Mouse (Mus musculus): ENCODE results near the gene Galnt10.

The Galnt10 gene

GRCm38 (mm10) chr11:57668271-57668670 is 23.0 kb downstream of the Galnt10 start:
- ChIA-PET CTCF (no interaction called here), POLR2A (interaction anchor here in 1 of 4 experiments (0.8 kb wide), 1 partner anchor 15 kb away, joined by 3 read pairs; no protein-coding TSS in a partner anchor)

- CTCF ChIA-PET, result no interaction called here
- POLR2A ChIA-PET, result interaction anchor here in 2 of 4 experiments (0.6 kb wide), 2 partner anchors 16 to 783 kb away, joined by 3 read pairs; no protein-coding TSS in a partner anchor
Observed at GRCm38 (mm10) chr11:57669522-57669921, 24.3 kb downstream of the Galnt10 start.

- ChIA-PET CTCF (interaction anchor here in 2 of 4 experiments (0.6 to 0.7 kb wide), 2 partner anchors 228 to 231 kb away, joined by 3 to 4 read pairs; no protein-coding TSS in a partner anchor), POLR2A (interaction anchor here in 1 of 4 experiments (0.7 to 1.6 kb wide), 2 partner anchors 10 to 11 kb away, joined by 3 to 4 read pairs; no protein-coding TSS in a partner anchor)
Observed at GRCm38 (mm10) chr11:57671120-57671697, 26.0 kb downstream of the Galnt10 start.

GRCm38 (mm10) chr11:57671797-57672196 is 26.6 kb downstream of the Galnt10 start:
- ChIA-PET CTCF (interaction anchor here in 2 of 4 experiments (0.6 to 0.7 kb wide), 2 partner anchors 228 to 232 kb away, joined by 3 to 4 read pairs; no protein-coding TSS in a partner anchor), POLR2A (no interaction called here)

- ChIA-PET POLR2A (no interaction called here), CTCF (interaction anchor here in 2 of 4 experiments (0.6 to 0.7 kb wide), 2 partner anchors 72 to 124 kb away, joined by 10 to 11 read pairs; no protein-coding TSS in a partner anchor)
Observed at GRCm38 (mm10) chr11:57672995-57673394, 27.8 kb downstream of the Galnt10 start.

GRCm38 (mm10) chr11:57673977-57674687 is 28.9 kb downstream of the Galnt10 start:
- POLR2A ChIA-PET, result interaction anchor here in 1 of 4 experiments (1.4 kb wide), 1 partner anchor 33 kb away, joined by 3 read pairs; no protein-coding TSS in a partner anchor

GRCm38 (mm10) chr11:57677261-57677660 is 32.0 kb downstream of the Galnt10 start:
- ChIA-PET CTCF (no interaction called here), POLR2A (interaction anchor here in 1 of 4 experiments (1.1 kb wide), 1 partner anchor 13 kb away, joined by 3 read pairs; no protein-coding TSS in a partner anchor)

More at GRCm38 (mm10) chr11:57673977-57674687, 28.9 kb downstream of the Galnt10 start:
- CTCF ChIA-PET, result no interaction called here

- POLR2A ChIA-PET, result no interaction called here
Observed at GRCm38 (mm10) chr11:57682589-57682988, 37.3 kb downstream of the Galnt10 start.

GRCm38 (mm10) chr11:57683125-57683524 is 37.9 kb downstream of the Galnt10 start:
- ChIA-PET CTCF (no interaction called here), POLR2A (interaction anchor here in 1 of 4 experiments (1.2 kb wide), 1 partner anchor 165 kb away, joined by 3 read pairs; the partner anchor contains the start of genes Fam114a2 and Mfap3)

More at GRCm38 (mm10) chr11:57682589-57682988, 37.3 kb downstream of the Galnt10 start:
- CTCF ChIA-PET, result no interaction called here

- CTCF ChIA-PET, result no interaction called here
- POLR2A ChIA-PET, result interaction anchor here in 1 of 4 experiments (1.2 kb wide), 1 partner anchor 166 kb away, joined by 3 read pairs; the partner anchor contains the start of genes Fam114a2 and Mfap3
Observed at GRCm38 (mm10) chr11:57683931-57684330, 38.7 kb downstream of the Galnt10 start.

GRCm38 (mm10) chr11:57684891-57685290 is 39.6 kb downstream of the Galnt10 start:
- CTCF ChIA-PET, result interaction anchor here in 1 of 4 experiments (0.6 to 0.7 kb wide), 2 partner anchors 212 to 540 kb away, joined by 7 to 8 read pairs; no protein-coding TSS in a partner anchor
- POLR2A ChIA-PET, result interaction anchor here in 2 of 4 experiments (0.6 kb wide), 2 partner anchors 42 to 219 kb away, joined by 3 to 5 read pairs; no protein-coding TSS in a partner anchor

- CTCF ChIA-PET, result interaction anchor here in 3 of 4 experiments (0.5 to 1.6 kb wide), 5 partner anchors 61 to 261 kb away, joined by 3 to 17 read pairs (median 5); no protein-coding TSS in a partner anchor
Observed at GRCm38 (mm10) chr11:57685689-57686454, 40.6 kb downstream of the Galnt10 start.

GRCm38 (mm10) chr11:57686797-57687196 is 41.6 kb downstream of the Galnt10 start:
- ChIA-PET POLR2A (interaction anchor here in 3 of 4 experiments (0.6 to 1.5 kb wide), 3 partner anchors 42 to 109 kb away, joined by 3 to 4 read pairs (median 3); partner anchors contain the start of gene Galnt10 (in 2 of the 3)), CTCF (interaction anchor here in 1 of 4 experiments (1.6 kb wide), 1 partner anchor 138 kb away, joined by 5 read pairs; no protein-coding TSS in a partner anchor)

More at GRCm38 (mm10) chr11:57685689-57686454, 40.6 kb downstream of the Galnt10 start:
- POLR2A ChIA-PET, result interaction anchor here in 3 of 4 experiments (0.6 to 1.5 kb wide), 4 partner anchors 41 to 93 kb away, joined by 3 to 5 read pairs (median 4); partner anchors contain the start of gene Galnt10 (in 2 of the 3)

GRCm38 (mm10) chr11:57687258-57687657 is 42.0 kb downstream of the Galnt10 start:
- CTCF ChIA-PET, result interaction anchor here in 1 of 4 experiments (1.6 kb wide), 1 partner anchor 138 kb away, joined by 5 read pairs; no protein-coding TSS in a partner anchor

GRCm38 (mm10) chr11:57688179-57688929 is 43.1 kb downstream of the Galnt10 start:
- ChIA-PET POLR2A (interaction anchor here in 2 of 4 experiments (0.6 to 1.1 kb wide), 3 partner anchors 13 to 409 kb away, joined by 3 to 5 read pairs (median 4); no protein-coding TSS in a partner anchor), CTCF (no interaction called here)

More at GRCm38 (mm10) chr11:57687258-57687657, 42.0 kb downstream of the Galnt10 start:
- POLR2A ChIA-PET, result interaction anchor here in 3 of 4 experiments (0.6 to 1.5 kb wide), 3 partner anchors 42 to 108 kb away, joined by 3 to 4 read pairs (median 3); partner anchors contain the start of gene Galnt10 (in 2 of the 3)

- CTCF ChIA-PET, result interaction anchor here in 1 of 4 experiments (1.2 kb wide), 1 partner anchor 58 kb away, joined by 3 read pairs; no protein-coding TSS in a partner anchor
- POLR2A ChIA-PET, result interaction anchor here in 2 of 4 experiments (0.5 to 1.3 kb wide), 4 partner anchors 10 to 73 kb away, joined by 3 to 4 read pairs (median 4); no protein-coding TSS in a partner anchor
Observed at GRCm38 (mm10) chr11:57689811-57690210, 44.6 kb downstream of the Galnt10 start.

GRCm38 (mm10) chr11:57690836-57691235 is 45.6 kb downstream of the Galnt10 start:
- POLR2A ChIA-PET, result interaction anchor here in 1 of 4 experiments (0.6 to 1.3 kb wide), 3 partner anchors 9 to 87 kb away, joined by 3 to 4 read pairs (median 3); no protein-coding TSS in a partner anchor
- CTCF ChIA-PET, result no interaction called here

All from embryonic stem cell, embryonic (primary cell).